Mouse (Mus musculus) C2C12 (cell line): Measurements from ENCODE around the gene Fmnl3.

ENCODE experiments used
- CEBPB ChIP-seq: IDR thresholded peaks from one replicate; pipeline ENCODE4 v1.6.1; 2011; ENCODE audit warnings: low read depth, mild to moderate bottlenecking, control low read depth, moderate library complexity
- CTCF ChIP-seq: IDR thresholded peaks from one replicate; pipeline ENCODE4 v1.5.1; 2011; ENCODE audit not compliant: control insufficient read depth, insufficient read depth, insufficient read length
- MAX ChIP-seq: IDR thresholded peaks from one replicate; pipeline ENCODE4 v1.6.1; 2011; ENCODE audit warnings: mild to moderate bottlenecking, control low read depth

DNA sequence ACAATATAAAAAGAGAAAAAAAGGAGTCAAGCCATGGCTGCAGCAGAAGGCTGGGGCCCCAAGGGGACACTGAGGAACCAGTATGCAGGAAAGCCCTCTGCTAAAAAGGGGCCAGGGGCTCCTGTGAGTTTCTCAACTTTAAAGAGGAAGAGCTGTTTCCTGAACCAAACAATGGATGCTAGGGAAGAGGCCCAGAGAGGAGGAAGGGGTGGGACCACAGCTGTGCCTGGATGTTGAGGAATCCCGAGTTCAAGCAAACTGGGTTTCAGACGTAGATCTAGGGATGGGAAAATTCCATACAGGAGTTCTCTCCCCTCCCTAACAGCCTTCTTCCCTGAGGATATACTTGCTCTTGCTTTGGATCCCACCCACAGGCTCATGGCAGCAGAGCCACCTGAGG, 43.9 kb downstream of the Fmnl3 start:
- TF ChIP-seq CTCF (no peak), CEBPB (no peak), MAX (no peak)
